Mouse (Mus musculus) urinary bladder, adult 18-20 months (tissue): ENCODE results near the gene Retreg1.
A peak's percentile ranks its signal among the peaks of the same experiment; 100 is the strongest.
"Not testable (repeated sequence)": the region's sequence is repeated elsewhere in the genome, so short reads cannot be mapped to it uniquely, and the experiment has no call there.

ENCODE experiments used
- DNase-seq, 2 experiments: peaks; one replicate each; pipeline ENCODE4 v3.0.0; 2022; ENCODE audit warnings: low spot score in 2 of 2, mixed read lengths in 2 of 2

Gene Retreg1

DNA sequence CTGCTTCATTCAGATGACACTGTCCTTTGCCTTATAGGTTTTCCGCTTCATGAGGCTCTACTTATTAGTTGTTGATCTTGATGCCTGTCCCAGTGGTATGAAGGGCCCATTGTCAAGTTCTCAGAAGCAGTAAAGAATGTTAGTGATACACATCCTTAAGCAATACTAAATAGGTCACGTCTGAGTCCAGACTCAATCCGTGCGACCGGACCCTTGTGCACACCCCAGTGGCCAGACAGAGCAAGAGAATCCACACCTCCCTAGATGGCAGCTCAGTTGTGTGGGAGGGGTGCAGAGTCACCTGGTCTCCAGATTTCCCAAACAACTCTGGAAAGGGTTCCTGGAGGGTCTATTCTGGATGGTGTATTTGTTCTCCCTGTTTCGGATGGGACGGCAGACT is 103.5 kb downstream of the Retreg1 start:
- no peak for DNase-seq

DNA sequence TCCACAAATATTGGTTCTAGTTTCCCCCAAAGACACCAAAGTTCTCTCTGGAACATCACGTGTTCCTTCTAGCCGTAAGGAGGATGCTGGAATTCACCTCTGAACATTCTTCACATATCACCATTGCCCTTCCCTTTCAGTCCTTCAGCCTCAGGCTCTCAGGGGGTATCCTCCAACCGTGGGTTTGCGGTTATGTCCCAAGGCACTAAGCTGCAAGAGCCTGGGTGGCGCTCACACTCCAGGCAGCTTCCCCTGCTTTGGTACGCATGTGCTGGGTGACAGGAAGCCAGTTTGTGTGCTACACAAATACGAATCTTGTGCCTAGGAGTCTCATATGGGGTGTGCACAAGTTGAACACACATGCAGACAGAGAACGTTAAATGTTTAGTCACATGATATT is 104.4 kb downstream of the Retreg1 start:
- no peak for DNase-seq

DNA sequence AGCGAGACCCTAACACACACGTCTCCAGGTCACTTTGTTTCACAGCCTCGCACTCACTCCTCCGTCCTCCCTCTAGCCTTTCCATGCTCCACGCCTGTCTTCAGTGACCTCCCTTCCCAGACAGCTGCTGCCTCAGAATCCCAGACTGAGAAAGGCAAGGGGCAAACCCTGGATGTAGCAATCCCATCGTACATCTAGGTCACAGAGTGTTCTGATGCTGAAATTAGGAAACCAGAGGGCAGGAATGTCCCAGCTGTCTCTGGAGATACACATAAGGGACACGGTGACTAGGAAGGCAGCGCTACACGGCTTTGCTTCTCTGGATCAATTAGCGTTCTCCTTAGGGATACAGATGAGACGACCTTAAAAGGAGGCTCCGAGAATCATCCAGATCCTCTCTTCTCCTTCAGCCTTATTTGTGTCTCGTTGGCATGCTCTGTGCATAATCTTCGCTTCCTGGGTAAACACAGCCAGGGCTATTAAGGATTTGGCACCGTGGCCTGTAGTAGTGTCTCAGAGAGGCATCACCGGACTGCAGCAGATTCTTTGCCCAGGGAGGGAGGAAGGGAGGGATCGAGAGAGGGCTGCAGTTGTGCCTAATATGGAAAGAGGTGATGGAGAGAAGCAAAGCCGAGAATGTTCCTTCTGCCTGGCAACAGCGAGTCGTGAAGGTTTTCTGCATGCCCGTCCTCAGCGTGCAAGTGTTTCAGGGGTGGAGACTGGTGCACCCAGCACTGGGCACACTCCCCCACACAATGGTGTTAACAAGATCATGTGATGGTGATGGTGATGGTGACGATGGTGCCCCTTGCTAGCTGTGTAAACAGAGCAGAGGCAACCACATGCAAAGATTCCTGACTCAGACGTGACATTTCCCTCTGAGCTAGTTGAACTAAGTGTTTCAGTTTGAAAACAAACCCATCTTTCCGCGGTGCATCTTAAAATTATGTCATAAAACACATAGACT is 105.6 kb downstream of the Retreg1 start:
- no peak for DNase-seq

DNA sequence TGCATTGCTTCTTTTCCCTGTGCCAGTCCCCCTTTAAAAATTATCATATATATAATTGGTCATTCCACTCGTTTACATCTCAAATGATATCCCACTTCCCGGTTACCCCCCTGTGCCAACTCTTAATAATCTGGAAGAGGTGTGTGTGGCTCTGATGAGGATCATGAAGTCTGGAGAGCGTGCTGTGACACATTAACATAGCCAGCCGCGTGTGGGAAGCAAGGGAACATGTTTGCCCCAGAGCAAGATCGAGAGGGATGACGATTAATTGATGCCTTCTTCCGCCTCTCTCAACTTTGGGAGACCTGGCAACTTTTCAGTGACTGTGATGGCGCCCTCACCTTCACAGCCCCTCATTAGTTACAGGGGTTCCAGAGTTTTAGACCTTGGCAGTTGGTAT is 106.7 kb downstream of the Retreg1 start:
- no peak for DNase-seq

DNA sequence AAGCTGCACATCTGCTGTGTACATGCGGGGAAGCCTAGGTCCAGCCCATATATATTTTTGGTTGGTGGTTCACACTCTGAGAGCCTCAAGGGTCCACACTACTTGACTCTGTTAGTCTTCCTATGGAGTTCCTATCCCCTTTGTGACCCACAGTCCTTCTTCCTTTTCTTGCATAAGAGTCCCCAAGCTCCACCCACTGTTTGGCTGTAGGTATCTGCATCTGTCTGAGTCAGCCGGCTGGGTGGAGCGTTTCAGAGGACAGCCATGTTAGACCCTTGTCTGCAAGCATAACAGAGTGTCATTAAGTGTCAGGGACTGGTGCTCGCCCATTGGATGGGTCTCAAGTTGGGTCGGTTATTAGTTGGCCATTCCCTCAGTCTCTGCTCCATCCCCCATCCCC is 107.6 kb downstream of the Retreg1 start:
- DNase-seq = no peak

DNA sequence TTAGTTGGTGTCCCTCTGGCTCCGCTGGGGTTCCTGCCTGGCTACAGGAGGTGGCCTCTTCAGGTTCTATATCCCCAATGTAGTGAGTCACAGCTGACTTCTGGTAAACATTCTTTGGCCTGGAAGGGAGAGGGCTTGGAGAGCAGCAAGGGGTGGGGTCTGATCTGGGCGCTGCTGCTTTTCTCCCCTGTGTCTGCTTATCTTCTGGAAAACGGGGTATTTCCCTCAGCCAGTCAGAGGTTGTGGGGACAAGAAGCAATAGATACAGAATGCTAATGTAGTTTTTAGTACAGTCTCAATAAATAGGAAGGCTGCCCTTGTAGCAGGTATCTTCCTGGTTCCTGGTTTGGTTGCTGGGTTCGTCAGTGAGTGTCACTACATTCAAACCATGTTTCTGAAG is 108.1 kb downstream of the Retreg1 start:
- DNase-seq = no peak

DNA sequence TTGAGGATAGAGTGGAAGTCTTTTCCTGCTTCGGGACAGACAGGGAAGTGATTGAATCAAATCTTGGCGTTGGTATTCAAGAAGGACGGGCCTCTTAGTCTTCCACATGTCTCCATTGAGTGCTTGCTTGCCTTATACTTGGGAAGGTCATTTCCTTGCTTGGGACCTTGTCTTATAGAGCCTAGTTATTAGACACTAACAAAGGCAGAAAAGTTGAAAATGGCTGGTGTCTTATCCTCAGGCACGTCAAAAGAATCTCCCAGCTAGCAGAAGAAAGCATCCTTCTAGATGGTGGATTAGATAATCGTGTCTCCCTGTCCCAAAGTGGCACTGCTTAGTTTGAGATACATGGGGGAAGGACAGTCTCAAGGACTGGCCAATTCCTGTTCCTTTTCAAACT is 113.0 kb downstream of the Retreg1 start:
- no peak for DNase-seq

DNA sequence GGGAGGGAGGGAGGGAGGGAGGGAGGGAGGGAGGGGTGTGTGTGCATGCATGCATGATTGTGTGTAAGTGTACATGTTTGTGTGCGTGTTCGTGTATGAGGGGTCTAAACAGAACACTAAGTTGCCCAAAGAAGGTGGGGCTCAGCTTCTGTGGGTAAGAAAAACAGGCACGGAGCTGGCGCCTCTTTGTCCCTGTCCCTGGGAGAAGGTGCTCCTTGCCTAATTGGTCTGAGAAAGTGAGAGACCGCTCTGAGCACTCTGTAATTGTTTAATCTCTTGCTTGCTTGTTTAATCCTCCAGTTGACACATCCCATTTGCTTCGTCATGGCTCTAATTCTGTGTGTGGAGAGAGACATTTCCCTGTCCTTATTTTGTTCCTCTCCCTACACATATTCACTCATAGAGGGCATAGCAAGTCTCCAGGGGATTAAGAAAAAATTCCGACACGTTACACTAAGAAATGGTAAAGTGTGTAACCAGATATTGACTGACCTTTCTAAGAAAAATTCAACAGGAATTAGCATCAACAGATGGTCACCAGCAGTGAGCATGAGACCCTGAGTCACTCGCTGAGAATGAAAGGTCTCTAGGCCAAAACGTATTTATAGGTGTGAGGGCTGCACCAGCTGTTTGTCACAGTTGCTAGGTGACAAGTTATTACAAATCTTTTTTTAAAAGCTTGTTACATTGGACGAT is 113.6 kb downstream of the Retreg1 start:
- DNase-seq = no peak

DNA sequence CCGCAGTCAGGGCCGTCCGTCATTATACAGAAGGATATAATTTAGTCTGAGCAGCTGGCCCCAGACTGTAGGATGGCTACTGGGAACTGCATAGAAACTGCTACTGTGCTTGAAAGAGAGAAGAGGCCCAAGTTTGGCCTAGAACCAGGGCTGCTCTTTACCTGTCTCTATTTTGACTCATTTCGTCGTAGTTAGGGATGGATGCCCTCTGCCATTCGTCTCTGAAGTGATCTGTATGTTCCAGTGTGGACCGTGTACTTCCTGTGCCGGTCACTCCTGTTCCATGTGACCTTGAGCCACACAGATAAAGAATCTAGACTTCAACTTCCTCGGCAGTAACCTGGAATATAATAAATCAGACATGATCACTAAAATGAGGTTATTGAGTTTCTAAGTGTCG is 114.7 kb downstream of the Retreg1 start:
- DNase-seq = no peak

DNA sequence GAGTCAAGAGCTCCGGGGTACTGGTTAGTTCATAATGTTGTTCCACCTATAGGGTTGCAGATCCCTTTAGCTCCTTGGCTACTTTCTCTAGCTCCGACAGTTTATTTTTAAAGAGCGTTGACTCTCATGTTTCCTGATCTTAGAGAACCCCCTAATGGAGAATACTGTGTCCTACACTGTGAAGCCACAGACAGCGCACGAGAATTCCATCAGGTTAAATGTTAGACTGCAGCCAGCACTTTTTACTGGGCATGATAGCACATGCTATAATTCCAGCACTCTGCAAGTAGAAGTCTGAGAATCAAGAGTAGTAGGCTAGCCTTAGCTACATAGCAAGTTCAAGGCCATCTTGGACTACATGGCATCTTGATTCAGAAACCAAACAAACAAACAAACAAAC is 116.4 kb downstream of the Retreg1 start:
- DNase-seq = no peak

DNA sequence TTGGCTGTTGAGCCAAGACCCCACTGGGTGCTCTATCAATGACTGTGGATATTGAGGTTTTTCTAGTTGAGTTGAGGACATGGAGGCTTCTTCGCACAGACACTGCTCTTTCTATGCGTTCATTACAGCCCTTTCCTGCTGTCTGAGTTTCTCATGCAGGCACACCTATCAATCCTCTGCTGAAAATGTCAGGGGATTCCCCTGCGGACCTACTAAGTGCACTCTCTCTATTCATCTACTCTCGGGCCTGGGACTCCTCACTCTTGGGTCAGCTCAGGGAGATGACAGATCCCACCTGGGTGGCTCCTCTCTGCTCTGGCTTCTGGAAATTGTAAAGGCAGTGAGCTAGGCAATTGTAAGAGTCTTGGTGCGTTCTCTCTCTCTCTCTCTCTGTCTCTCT is 117.3 kb downstream of the Retreg1 start:
- no peak for DNase-seq

DNA sequence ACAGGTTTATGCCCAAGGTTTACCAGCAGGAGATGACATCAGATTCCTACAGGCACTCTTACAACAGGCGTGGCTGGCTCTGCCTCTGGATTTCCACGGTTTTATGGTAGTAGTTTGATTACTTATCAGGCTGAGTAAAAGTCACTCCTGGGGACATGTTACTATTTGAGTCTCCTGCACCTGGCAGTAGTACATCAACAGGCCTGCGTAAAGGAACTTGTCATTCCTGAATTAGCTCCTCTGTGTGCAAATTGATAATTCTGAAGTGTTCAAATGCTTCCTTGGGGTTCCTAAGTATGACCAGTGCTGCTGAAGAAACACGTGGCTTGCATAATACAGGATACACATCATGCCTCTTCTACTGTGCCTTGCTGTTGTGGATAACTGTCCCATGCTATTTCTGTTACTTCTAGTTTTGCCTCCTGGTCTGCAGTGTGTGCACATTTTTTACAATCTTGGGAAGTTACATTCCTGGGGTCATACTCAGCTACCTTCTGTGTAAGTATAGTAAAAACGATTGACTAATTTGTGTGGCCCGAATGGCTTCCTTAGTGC is 123.3 kb downstream of the Retreg1 start:
- DNase-seq = no peak

DNA sequence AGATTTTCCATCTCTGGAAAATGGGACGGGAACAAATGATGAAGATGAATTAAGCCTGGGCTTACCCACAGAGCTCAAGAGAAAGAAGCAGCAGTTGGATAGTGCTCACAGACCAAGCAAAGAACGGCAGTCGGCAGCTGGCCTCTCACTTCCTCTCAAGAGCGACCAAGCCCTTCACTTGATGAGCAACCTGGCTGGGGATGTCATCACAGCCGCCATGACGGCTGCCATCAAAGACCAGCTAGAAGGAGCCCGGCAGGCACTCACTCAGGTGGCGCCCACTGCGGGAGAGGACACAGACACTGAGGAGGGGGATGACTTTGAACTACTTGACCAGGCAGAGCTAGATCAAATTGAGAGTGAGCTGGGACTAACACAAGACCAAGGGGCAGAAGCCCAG is 128.6 kb downstream of the Retreg1 start:
- no peak for DNase-seq

DNA sequence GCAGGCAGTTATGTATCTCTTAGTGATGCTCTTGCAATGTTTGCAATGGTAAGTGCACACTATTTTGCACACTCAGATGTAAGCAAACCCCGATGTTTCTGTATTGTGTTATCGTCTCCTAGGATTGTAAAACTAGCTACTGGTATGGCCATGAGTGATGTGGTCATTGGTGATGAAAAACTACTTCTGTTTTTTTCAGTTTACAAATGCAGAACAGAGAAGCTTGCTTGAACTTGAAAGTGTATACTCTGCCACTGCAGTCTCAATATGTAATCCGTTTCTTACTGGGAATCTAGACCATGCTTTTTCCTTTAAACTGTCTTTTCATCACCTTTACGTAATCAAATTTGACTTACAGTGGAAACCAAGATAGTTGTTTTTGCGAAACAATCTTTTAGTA is 129.8 kb downstream of the Retreg1 start:
- no peak for DNase-seq

DNA sequence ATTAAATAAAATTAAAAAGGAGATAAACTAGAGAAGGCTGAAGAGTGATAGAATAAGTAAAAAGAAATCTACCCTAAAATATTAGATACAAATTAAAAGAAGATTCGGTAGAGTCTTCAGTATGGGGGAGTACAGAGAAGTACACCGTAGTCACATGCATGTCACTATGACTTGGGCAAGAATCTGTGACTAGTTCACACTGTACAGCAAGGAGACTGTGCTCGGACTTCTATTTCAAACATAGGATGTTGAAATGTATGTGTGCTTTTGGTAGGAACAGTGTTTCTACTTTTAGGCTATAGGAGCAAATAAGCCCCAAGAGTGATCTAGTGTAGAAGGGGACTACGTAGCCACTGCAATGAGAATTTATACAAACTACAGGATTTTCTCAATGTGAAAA is 131.4 kb downstream of the Retreg1 start:
- no peak for DNase-seq

DNA sequence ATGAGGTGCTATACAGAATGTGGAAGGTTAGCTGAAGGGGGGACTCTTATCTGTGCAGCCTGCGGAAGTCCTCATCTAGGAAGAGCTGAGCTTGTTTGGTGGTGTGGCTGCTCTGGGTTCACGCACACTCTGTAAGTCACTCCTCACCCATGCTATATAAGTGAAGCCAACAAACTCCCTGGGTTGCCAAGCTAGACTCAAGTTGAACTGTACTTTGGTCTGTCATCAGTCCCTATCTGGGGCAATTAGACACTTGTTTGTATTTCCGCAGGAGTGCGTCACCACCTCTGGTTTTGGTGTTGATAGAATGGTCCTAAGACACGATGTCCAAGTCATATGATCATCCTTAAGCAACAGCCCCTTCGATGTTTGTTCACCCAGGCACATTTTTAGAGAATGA is 132.8 kb downstream of the Retreg1 start:
- DNase-seq = no peak

DNA sequence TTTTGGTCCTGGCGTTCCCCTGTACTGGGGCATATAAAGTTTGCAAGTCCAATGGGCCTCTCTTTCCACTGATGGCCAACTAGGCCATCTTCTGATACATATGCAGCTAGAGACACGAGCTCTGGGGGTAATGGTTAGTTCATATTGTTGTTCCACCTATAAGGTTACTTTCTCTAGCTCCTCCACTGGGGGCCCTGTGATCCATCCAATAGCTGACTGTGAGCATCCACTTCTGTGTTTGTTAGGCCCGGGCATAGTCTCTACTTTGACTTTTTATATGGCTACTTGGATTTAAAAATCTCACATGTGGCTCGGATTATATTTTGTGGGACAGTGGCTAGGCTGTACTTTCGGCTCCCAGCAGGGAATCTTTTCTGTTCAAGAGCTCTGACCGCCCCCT is 140.6 kb downstream of the Retreg1 start:
- not testable (repeated sequence) for DNase-seq

DNA sequence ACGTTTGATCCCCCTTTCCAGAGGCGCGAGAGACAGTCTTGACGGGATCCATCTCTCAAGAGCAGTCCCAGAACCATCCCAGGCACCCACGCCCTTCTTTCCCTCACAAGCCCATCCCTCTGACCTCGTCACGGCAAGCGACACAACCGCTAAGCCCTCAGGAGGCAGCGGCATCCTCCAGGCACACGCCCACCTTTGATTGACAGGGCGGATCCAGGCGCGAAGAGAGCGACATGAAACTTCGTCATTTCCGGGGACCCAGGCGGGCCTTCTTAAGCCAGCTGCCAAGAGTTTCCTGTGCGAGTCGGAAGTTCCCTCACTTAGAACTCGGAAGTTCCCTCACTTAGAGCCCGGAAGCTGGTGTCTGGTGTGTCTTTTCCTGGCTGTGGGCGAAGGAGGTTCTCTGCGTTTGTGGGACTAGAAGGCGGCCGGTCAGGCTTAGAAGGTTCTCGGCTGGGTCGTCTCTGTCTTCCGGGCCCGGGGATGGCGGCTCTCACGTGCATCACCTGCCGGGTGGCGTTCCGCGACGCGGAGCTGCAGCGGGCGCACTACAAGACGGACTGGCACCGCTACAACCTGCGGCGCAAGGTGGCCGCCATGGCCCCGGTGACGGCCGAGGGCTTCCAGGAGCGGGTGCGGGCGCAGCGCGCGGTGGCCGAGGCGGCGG is 141.2 kb downstream of the Retreg1 start, which contains the start of gene Zfp622:
Zfp622 (plus strand) TSS at position 300 of the 667 bp plus-strand sequence.
- peak; percentile 81 to 93 for DNase-seq

DNA sequence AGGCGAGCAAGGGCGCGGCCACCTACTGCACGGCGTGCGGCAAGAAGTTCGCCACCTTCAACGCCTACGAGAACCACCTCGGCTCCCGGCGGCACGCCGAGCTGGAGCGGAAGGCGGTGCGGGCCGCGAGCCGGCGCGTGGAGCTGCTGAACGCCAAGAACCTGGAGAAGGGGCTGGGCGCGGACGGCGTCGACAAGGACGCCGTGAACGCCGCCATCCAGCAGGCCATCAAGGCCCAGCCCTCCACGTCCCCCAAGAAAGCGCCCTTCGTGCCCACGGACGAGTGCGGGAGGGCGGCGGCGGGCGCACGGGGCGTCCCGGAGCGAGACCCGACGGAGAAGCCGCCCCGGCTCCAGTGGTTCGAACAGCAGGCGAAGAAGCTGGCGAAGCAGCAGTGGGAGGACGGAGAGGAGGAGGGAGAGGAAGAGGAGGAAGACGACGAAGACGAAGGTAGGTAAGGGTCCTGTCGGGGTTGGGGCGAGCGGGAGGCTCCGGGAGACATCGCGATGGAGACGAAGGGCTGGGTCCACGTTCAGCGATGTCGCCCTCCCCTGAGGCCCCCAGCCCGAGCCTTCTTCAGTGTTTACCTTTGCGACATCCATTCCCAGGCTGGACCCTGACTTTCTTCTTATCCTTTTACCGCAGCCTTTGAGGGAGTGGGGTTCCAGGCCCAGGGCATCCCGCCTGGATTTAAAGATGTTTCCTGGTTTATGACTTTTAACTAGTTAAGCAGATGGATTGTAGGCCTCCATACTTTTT is 141.9 kb downstream of the Retreg1 start:
- peak; percentile 6 to 20 for DNase-seq

DNA sequence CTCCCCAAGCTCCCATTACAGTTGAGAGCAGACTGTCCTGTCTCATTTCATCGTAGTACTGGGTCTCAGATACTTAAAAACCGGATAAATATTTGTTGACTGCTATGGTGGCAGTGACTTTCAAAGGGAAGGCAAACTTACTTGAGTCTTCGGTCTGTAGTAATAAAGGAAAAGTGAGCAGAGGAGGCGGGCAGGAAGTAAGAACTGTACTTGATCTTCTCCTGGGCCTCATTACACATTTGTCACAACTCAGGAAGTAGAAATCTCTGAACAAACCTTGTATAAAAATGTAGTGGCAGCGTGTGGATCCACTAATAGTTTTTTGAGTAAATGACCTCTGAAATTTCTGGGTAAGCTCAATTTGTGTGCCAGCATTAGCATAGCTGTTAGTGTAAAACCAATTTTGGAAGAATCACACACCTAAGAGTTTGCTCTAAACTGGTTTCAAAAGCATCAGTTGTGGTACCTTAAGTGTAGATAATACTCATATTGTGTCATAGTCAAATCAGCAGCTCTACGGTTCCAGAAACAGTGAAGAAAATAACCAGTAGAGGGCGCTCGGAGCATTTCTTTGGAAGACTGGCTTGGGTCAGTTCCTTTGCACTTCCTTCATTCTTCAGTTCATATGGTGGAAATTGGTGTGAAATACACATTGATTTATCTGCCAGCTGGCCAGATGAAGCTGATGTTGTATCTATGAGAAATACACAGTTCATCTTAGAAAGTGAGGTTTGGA is 150.2 kb downstream of the Retreg1 start:
- DNase-seq = peak in 1 of 2 experiments; percentile 6

DNA sequence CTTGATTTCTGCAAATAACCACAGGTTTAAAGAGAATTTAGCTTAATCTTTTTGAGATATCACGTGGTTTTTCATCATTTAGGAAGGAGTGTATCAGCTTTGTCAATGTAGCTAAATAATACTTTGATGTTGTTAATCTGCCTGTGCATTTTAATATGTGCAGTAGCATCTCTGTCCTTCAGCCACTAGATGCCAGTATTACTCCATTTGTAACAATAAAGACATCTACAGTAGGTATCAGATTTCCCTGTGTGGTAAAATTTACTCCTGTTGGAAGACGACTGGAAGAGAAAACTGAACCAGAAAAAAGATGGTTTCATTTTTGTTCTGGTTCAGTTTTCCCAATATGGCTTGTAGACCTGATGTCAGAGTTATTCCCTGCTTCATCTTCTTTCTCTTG is 152.5 kb downstream of the Retreg1 start:
- no peak for DNase-seq
